Mouse (Mus musculus): ENCODE measurements around the gene Acap1.

The Acap1 gene

DNA sequence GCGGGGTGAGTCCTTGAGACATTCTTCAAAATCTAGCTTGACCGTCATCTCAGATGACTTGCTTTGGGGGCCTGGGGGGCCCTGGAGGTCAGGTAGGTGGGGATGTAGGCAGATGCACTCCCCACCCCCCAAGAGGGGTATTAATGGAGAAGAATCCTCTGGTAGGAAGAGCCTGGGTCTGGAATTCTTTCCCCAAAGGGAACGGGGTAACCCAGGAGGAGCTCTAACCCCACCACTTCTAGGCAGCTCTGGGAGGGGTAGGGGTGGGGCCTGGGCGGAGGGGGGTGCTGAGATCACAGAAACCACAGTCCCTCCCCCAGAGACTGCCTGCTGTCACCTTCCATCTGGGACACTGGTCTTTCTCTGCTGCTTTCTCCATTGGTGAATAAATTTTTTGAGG is at the start of gene Acap1:
Gene Acap1 (minus strand): TSS at position 249 of the 400 bp plus-strand sequence.
- in situ Hi-C loops (cut with MboI; ENCODE audit: unreplicated experiment in 2 of 2): no loop called here

DNA sequence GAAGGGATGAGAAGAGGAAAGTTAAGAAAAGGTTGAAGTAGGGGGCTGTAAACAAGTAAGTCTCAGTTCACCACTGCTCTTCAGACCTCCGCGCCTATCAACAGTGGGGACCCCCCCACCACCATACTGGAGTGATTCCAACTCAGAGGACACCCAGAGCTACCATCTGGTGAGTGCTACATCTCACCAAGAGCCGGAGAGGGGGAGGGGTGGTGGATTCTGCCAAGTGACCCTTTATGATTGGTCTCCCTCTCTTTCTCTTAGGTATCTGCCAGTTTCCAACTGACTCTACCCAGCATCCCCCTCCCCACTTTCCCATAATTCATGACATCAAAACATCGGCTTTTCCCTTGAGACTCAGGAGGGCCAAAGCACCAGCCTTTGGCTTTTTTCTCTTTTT is 45.6 kb upstream of the Acap1 start:
- in situ Hi-C loops (cut with MboI; ENCODE audit: unreplicated experiment in 2 of 2): no loop called here

DNA sequence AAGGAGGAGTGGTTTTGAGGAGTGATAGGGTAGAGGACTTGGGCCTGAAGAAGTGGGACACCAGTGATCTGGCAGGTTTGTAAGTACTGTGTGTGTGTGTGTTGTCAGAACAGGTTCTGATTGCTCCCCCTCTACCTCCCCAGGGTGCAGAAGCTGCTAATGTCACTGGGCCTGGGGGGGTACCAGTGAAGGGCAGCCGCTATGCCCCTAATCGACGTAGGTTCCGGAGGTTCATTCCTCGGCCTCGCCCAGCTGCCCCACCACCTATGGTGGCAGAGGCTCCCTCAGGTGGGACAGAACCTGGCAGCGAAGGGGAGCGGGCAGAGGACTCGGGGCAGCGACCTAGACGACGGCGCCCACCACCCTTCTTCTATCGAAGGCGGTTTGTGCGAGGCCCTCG is 44.4 kb upstream of the Acap1 start:
- in situ Hi-C loops (cut with MboI; ENCODE audit: unreplicated experiment in 2 of 2): loop anchor here (10.0 kb wide), 2 partner anchors 75 to 175 kb away; partner anchors contain the start of genes Acadvl (in 1 of the 2) and Dlg4 (in 1 of the 2)

DNA sequence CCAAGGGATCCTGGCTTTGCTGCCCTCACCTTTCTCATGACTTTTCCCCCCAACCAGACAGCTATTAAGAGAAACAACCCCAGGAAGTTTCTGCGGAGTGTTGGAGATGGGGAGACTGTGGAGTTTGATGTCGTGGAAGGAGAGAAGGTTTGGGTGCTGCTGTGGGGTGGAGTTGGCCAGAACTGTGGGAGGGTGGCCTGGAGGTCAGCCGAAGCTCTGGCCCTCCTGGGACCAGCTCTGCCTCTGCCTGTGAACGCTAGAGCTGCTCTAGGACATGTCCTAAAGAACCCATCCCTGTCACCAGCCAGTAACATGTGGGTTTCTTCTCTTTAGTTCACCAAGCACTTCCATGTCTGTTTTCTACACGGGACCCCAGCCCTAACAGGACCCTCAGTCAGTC is 43.8 kb upstream of the Acap1 start:
- in situ Hi-C loops (cut with MboI; ENCODE audit: unreplicated experiment in 2 of 2): loop anchor here (10.0 kb wide), 2 partner anchors 76 to 176 kb away; partner anchors contain the start of genes Acadvl (in 1 of the 2) and Dlg4 (in 1 of the 2)

DNA sequence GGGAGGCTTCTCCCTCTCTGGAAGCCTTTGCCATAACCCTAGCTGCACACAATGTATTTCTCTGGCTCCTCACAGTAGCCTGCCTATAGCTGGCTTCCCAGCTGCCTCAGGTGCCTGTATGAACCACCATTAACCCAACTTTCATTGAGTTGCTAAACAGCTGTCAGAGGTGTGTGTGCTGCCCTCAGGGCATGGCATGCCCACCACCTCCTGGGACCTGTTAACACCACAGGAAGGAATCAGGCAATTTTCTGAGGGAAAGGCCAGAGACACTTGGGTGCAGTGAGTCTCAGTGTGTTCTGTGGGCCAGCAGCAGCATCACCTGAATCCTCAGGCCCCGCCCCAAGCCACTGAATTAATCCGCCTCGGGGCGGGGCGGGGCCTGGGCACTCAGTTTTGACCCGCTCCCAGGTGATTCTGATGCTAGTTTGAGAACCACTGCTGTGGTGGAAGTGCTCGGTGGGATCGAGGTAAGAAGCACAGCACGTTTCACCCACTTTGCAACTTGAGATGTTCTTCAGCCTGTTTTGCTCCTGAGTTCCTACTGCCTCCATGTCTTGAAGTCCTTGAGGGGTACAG is 43.2 kb upstream of the Acap1 start:
- in situ Hi-C loops (cut with MboI; ENCODE audit: unreplicated experiment in 2 of 2): loop anchor here (10.0 kb wide), 2 partner anchors 76 to 176 kb away; partner anchors contain the start of genes Acadvl (in 1 of the 2) and Dlg4 (in 1 of the 2)

DNA sequence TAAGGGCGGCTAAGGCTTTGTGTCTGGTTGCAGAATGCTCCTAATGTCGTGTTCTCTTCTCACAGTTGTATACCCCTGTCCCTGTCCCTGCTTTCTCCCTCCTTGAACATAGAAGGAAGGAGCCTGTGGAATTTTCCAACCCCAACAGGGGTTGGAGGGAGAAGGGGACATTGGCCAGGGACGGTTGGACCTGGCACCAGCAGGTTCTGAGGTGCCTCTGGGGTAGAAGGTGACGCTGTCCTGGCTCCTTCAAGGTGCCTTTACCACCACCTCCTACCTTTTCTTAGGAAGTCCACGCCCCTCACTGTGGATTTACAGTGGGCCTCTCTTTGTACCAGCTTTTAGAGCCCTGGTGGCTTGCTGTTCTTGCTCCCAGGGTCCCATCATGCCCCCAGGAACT is 42.5 kb upstream of the Acap1 start:
- in situ Hi-C loops (cut with MboI; ENCODE audit: unreplicated experiment in 2 of 2): loop anchor here (10.0 kb wide), 2 partner anchors 77 to 177 kb away; partner anchors contain the start of genes Acadvl (in 1 of the 2) and Dlg4 (in 1 of the 2)

DNA sequence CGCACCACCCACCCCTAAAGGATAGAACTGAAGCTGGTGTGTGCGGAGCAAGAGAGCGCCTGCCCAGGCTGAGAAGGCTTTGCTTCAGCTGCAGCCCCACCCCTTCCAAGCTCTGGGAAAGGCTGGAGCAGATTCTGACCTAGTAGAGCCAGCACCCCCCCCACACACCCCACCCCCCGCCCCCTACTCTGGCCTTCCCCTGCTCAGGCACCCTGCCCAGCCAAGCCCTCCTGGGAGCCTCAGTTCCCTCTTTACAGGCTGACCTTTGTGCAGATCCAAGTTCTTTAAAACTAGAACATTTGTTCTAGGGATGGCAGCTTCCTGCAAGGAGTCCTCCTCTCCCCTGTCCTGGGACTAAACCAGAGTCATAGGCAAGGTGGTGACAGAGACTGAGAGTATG is 42.0 kb upstream of the Acap1 start:
- in situ Hi-C loops (cut with MboI; ENCODE audit: unreplicated experiment in 2 of 2): loop anchor here (10.0 kb wide), 2 partner anchors 77 to 177 kb away; partner anchors contain the start of genes Acadvl (in 1 of the 2) and Dlg4 (in 1 of the 2)

DNA sequence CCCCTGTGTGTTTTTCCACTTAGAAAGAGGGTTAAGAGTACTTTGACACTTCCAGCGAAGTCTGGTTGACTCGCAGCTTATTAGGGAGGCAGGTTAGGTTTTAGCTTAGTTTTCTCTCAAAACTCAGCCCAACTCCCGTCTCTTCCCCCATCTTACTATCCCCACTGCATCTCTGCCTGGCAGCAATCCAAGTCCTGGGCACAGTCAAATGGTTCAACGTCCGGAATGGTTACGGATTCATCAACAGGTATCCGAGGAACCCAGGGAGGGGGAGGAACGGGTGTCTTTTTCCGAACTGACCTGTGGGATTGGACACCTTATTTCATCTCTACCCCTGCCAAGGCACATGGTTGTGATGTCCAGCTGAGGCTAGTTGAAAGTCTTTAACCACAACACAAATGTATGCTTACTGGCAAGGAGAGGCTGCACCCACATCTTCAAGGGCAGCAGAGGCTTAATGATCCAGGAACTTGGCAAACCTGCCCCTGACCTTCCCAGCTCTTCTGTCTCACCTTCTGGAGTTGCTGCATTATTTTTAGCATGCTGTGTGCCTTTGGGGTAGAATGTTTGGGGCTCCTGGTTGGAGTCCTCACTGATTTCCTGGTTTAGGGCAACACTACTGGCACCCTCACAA is 41.5 kb upstream of the Acap1 start:
- in situ Hi-C loops (cut with MboI; ENCODE audit: unreplicated experiment in 2 of 2): loop anchor here (10.0 kb wide), 2 partner anchors 78 to 178 kb away; partner anchors contain the start of genes Acadvl (in 1 of the 2) and Dlg4 (in 1 of the 2)

DNA sequence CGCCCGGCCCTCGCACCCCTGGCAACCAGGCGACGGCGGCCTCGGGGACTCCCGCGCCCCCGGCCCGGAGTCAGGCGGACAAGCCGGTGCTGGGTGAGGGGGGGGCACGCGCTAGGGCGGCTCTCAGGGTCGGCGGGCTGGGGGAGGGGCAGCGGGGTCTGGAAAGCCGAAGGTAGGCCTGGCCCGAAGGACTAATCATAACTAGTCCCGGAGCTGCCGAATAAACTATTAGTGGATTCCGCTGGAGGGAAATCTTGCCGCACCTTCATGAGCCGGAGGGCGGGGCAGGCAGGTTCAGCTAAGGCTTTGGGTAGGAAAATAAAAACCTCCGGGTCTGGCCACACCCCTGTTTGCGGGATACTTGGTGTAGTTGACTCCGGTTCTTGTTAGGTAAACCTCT is 40.8 kb upstream of the Acap1 start:
- in situ Hi-C loops (cut with MboI; ENCODE audit: unreplicated experiment in 2 of 2): loop anchor here (10.0 kb wide), 2 partner anchors 79 to 179 kb away; partner anchors contain the start of genes Acadvl (in 1 of the 2) and Dlg4 (in 1 of the 2)

DNA sequence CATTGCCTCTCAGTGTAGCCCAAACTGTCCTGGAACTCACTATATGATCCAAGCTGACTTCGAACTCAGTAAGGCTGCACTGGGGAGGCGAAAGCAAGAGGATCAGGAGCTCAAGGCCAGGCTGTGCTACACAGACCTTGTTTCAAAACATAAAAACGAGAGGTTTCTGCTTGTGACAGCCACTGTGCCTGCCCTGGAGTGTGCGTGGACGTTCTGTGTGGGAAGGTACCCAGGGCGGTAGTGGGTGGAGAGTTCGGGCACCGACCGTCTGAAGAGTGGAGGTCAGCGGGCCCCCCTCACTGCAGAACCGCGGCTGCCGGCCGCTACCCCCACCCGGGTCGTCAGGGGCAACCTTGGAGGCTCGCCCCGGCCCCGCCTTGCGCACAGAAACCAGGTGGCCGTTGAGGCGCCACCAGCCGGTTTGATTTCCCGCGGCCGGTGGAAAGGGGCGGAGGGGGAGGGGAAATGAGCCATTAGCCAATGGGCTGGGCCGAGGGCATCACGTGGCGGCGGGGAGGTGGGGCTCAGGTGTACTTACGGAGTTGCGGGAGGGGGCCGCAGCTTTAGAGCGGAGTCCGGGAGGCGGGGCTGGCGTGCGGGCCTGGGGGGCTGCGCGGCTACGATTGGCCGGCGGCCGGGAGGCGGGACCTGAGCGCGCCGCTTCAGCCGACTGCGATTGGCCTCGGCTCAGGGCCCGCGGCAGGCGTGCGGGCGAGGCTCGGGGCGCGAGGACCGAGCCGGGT is 40.0 kb upstream of the Acap1 start, which contains the start of gene Ybx2:
Gene Ybx2 (plus strand): TSS at position 660 of the 743 bp plus-strand sequence.
- in situ Hi-C loops (cut with MboI; ENCODE audit: unreplicated experiment in 2 of 2): loop anchor here (10.0 kb wide), 2 partner anchors 79 to 179 kb away; partner anchors contain the start of genes Acadvl (in 1 of the 2) and Dlg4 (in 1 of the 2)

DNA sequence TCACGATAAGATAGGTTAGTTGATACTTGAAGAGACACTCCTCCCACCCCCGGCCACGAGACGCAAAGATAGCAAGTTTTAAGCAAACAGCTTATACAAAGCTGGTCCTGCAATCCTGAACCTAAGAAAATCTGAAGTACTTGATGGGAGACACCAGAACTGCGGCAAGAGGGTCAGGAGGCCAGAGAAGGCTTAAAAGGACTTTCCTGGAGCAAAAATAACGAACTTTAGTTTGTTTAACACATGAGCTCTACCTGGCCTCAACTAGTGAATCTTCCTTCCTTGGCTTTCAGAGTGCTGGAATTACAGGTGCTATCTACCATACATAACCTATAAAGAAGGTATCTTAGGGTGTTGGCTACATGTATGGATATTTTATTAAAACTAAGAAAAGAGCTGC is 39.3 kb upstream of the Acap1 start:
- in situ Hi-C loops (cut with MboI; ENCODE audit: unreplicated experiment in 2 of 2): loop anchor here (10.0 kb wide), 2 partner anchors 80 to 180 kb away; partner anchors contain the start of genes Acadvl (in 1 of the 2) and Dlg4 (in 1 of the 2)

DNA sequence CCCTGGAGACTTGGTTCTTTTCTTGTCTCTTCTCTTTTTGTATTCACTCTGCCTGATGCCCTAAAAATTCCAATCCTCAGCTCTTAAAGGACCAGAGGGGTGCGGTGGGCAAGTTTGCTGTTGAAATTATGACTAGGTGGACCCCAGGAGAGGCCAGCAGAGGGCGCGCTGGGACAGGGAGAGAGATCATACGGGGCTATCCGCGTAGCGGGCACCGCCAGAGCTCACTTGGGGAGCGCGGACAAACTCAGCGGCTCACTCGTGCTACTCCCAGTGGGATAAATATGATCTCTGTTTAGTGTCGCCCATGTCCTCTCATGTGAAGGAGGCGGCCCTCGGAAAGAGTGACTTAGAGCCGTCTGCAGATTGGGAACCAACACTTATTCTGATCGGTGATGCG is 38.8 kb upstream of the Acap1 start:
- in situ Hi-C loops (cut with MboI; ENCODE audit: unreplicated experiment in 2 of 2): loop anchor here (10.0 kb wide), 2 partner anchors 81 to 181 kb away; partner anchors contain the start of genes Acadvl (in 1 of the 2) and Dlg4 (in 1 of the 2)

DNA sequence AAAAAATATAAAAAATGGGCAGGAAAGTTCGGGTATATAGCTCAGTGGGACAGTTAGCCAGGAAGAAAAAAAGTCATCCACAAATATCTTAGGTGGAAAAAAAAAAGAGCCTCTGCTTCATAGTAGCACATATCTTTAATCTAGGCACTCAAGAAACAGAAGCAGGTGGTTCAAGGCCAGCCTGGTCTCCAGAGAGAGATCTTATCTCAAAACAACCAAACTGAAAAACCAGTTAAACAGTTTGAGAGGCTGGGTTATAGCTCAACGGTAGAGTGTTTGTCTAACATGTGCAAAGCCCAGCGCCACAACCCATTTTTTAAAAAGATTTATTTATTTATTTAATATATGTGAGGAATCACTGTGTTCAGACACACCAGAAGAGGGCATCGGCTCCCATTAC is 37.7 kb upstream of the Acap1 start:
- in situ Hi-C loops (cut with MboI; ENCODE audit: unreplicated experiment in 2 of 2): loop anchor here (10.0 kb wide), 2 partner anchors 82 to 182 kb away; partner anchors contain the start of genes Acadvl (in 1 of the 2) and Dlg4 (in 1 of the 2)

DNA sequence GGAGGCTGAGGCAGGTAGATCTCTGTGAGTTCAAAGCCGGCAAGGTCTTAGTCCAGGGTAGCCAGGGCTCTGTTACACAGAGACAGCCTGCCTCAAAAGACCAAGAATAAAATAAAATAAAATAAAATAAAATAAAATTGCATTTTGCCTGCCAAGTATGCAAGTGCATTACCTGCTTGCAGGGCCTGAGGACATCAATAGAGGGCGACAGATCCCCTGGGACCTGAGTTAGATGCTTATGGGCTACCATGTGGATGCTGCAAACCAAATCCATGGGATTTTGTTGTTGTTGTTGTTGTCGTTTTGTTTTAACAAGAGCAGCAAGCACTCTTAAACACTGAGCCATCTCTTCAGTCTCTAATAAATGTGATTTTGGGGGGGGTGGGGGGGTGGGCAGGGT is 36.9 kb upstream of the Acap1 start:
- in situ Hi-C loops (cut with MboI; ENCODE audit: unreplicated experiment in 2 of 2): loop anchor here (10.0 kb wide), 2 partner anchors 83 to 183 kb away; partner anchors contain the start of genes Acadvl (in 1 of the 2) and Dlg4 (in 1 of the 2)

DNA sequence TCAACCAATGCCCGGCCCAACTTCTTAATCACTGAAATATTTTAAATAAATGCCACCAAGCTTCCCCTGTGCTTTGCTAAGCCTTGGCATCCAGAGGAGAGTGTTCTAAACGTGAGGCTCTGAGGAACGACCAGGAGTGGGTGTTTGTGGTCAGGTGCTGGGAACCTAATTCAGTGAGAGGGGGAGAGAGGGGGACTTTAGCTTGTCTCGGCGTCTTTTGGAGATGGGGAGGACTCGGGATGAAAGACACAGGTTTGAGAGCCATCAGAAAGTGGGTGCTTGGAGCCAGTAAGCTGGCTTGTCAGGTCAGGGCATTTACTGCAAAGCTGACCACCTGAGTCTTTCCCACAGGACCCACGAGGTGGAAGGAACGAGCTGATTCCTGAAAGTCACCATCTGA is 36.4 kb upstream of the Acap1 start:
- in situ Hi-C loops (cut with MboI; ENCODE audit: unreplicated experiment in 2 of 2): loop anchor here (10.0 kb wide), 2 partner anchors 83 to 183 kb away; partner anchors contain the start of genes Acadvl (in 1 of the 2) and Dlg4 (in 1 of the 2)

DNA sequence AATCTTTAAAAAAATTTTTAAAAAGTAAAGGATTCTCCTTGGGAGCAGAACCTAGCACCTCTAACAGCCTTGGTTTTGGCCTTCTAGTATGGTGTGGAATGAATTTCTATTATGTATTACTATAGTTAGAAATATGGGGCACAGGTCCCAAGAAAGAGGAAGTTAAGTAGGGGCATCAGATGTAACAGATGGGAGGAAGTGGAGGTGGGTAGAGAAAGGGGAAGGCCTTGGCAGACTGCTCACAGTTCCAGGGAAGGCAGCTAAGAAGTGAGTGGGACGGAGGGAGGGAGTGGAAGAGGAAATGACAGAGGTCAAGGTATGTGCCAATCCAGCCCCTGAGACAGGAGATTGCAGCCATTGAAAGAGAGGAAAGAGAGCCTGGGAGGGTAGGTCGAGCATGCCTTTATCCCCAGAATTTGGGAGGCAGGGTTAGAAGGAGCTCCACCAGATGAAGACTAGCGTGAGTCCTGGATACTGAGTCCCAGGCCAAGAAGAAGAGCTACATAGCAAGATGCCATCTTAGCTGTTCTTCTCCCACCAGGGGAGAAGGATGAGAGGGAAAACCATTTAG is 35.7 kb upstream of the Acap1 start:
- in situ Hi-C loops (cut with MboI; ENCODE audit: unreplicated experiment in 2 of 2): loop anchor here (10.0 kb wide), 2 partner anchors 84 to 184 kb away; partner anchors contain the start of genes Acadvl (in 1 of the 2) and Dlg4 (in 1 of the 2)

DNA sequence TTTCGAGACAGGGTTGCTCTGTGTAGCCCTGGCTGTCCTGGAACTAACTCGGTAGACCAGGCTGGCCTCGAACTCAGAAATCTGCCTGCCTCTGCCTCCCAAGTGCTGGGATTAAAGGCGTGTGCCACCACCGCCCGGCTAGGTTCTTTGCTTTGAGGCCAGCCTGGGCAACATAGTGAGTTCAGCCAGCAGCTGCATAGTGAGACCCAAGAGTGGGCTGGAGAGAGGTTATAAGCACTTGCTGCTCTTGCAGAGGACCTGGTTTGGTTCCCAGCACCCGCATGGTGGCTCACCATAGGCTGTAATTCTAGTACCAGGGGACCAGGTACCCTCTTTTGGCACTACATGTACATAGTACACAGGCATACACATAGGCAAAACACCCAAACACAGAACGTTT is 34.8 kb upstream of the Acap1 start:
- in situ Hi-C loops (cut with MboI; ENCODE audit: unreplicated experiment in 2 of 2): loop anchor here (10.0 kb wide), 2 partner anchors 85 to 185 kb away; partner anchors contain the start of genes Acadvl (in 1 of the 2) and Dlg4 (in 1 of the 2)

DNA sequence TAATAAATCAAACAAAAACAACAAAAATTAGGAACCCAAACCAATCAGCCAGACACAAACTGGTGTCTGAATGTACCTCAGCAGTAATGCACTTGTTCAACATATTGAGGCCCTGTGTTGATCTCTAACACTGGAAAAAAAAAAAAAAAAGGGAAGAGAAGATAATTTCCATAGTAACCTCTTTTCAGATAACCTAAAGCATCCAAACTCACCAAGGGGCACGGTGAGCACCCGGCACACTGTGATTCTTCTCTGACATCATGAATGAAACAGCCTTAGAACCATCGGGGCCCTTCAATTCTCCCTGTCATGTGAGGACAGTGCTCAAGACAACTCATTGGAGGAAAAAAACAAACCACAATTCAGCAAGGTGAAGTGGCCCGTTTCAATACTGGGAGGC is 34.4 kb upstream of the Acap1 start:
- in situ Hi-C loops (cut with MboI; ENCODE audit: unreplicated experiment in 2 of 2): loop anchor here (10.0 kb wide), 2 partner anchors 85 to 185 kb away; partner anchors contain the start of genes Acadvl (in 1 of the 2) and Dlg4 (in 1 of the 2)

DNA sequence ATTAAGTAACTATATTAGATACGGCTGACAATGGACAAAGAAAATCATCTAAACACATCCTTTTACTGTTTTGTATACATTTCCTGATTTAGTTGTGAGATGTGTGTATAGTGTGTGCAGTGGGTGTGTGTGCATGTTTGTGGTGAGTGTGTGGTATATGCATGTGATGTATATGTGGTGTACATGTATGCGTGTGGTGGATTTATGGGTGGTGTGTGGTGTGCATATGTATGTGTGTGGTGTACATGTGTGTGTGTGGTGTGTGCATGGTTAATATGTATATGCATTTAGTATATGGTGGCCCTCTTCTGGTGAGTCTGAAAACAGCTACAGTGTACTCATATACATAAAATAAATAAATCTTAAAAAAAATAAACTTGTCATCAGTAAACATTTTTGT is 32.2 kb upstream of the Acap1 start:
- in situ Hi-C loops (cut with MboI; ENCODE audit: unreplicated experiment in 2 of 2): no loop called here
